Mouse (Mus musculus) small intestine, adult 2 months (tissue): ENCODE results near the gene Trex1.
A peak's percentile ranks its signal among the peaks of the same experiment; 100 is the strongest.

Experiments used
- CTCF ChIP-seq: fragments of 200-500 bp; IDR thresholded peaks from 2 replicates; pipeline ENCODE4 v1.5.1; 2012; ENCODE audit warnings: low read depth, mild to moderate bottlenecking, control low read depth, inconsistent platforms, low read length, moderate library complexity, mixed read lengths; ENCODE audit not compliant: insufficient replicate concordance, insufficient read length; ENCODE audit errors: extremely low read depth
- POLR2A ChIP-seq: fragments of 200-500 bp; IDR thresholded peaks from 2 replicates; pipeline ENCODE4 v1.6.1; 2012; ENCODE audit warnings: low read depth, mild to moderate bottlenecking, control low read depth, inconsistent platforms, low read length, moderate library complexity

GRCm38 (mm10) chr9:109082124-109082800 is 22.7 kb upstream of the Trex1 start, which contains the start of the genes Ccdc51 and Tma7:
- TF ChIP-seq CTCF (no peak), POLR2A (peak; percentile 83; the same call in 1 of the 2 replicates)
